Mouse (Mus musculus): ENCODE measurements around the gene Atf6. TPM values are rescaled to one million over a fixed set of nuclear protein-coding genes. Genes with fewer than 3 reads are reported as not detected.

Gene Atf6
- polyA plus RNA-seq, 1 experiment from 2014 or later, result 7.5 TPM

GRCm38 (mm10) chr1:170839685-170840084 is 27.9 kb downstream of the Atf6 start:
- ATAC-seq (no peak), DNase-seq (ENCODE audit: low spot score) (peak; percentile 84)
- H3K4me1 ChIP-seq (ENCODE audit: control insufficient read depth, insufficient read depth, low read length), result no peaks in the 10 kb centered on the region
- no peak overlapping the region for H3K27ac ChIP-seq (ENCODE audit: low read depth, low read length)
- 0 out of 2 replicates have a peak, but pooled peaks cover 6% of the 10 kb centered on the region for H3K36me3 ChIP-seq (ENCODE audit: control insufficient read depth, insufficient read depth, low read length)
- no peak overlapping the region for H3K4me2 ChIP-seq (ENCODE audit: low read length)
- no peaks in the 10 kb centered on the region for H3K27me3 ChIP-seq (replicated peaks; ENCODE audit: control insufficient read depth, insufficient read depth, low read length)
- no peak overlapping the region for H3K9ac ChIP-seq (ENCODE audit: low read length)
- H3K9me3 ChIP-seq (replicated peaks; ENCODE audit: control insufficient read depth, low read length), result no peaks in the 10 kb centered on the region
- no peak overlapping the region for H3K4me3 ChIP-seq (ENCODE audit: low read depth, low read length)

- H3K4me3 ChIP-seq (ENCODE audit: low read depth, low read length), result no peak overlapping the region
- no peak overlapping the region for H3K27ac ChIP-seq (ENCODE audit: low read depth, low read length)
- H3K27me3 ChIP-seq (replicated peaks; ENCODE audit: control insufficient read depth, insufficient read depth, low read length), result no peaks in the 10 kb centered on the region
- DNase-seq (ENCODE audit: low spot score) (no peak), ATAC-seq (no peak)
- no peaks in the 10 kb centered on the region for H3K4me1 ChIP-seq (ENCODE audit: control insufficient read depth, insufficient read depth, low read length)
- 82% methylated on average over 9 of the region's 9 CpGs for WGBS
- H3K4me2 ChIP-seq (ENCODE audit: low read length), result no peak overlapping the region
- peaks cover 3% of the 10 kb centered on the region; the same call in 1 of the 2 replicates for H3K36me3 ChIP-seq (ENCODE audit: control insufficient read depth, insufficient read depth, low read length)
- H3K9me3 ChIP-seq (replicated peaks; ENCODE audit: control insufficient read depth, low read length), result no peaks in the 10 kb centered on the region
- H3K9ac ChIP-seq (ENCODE audit: low read length), result no peak overlapping the region
These were observed 32.8 kb downstream of the Atf6 start for GRCm38 (mm10) chr1:170834756-170835155.

GRCm38 (mm10) chr1:170829781-170830180 is 37.8 kb downstream of the Atf6 start:
- H3K4me3 ChIP-seq (ENCODE audit: low read depth, low read length), result no peak overlapping the region
- H3K27ac ChIP-seq (ENCODE audit: low read depth, low read length), result no peak overlapping the region
- no peak overlapping the region for H3K4me2 ChIP-seq (ENCODE audit: low read length)
- DNase-seq (ENCODE audit: low spot score), result no peak
- no peaks in the 10 kb centered on the region for H3K4me1 ChIP-seq (ENCODE audit: control insufficient read depth, insufficient read depth, low read length)
- ATAC-seq, result no peak
- 97% methylated on average over 1 of the region's 1 CpGs for WGBS
- no peaks in the 10 kb centered on the region for H3K9me3 ChIP-seq (replicated peaks; ENCODE audit: control insufficient read depth, low read length)
- H3K27me3 ChIP-seq (replicated peaks; ENCODE audit: control insufficient read depth, insufficient read depth, low read length), result no peaks in the 10 kb centered on the region
- no peak overlapping the region for H3K9ac ChIP-seq (ENCODE audit: low read length)
- H3K36me3 ChIP-seq (ENCODE audit: control insufficient read depth, insufficient read depth, low read length), result no peaks in the 10 kb centered on the region; the same call in 1 of the 2 replicates

DNA sequence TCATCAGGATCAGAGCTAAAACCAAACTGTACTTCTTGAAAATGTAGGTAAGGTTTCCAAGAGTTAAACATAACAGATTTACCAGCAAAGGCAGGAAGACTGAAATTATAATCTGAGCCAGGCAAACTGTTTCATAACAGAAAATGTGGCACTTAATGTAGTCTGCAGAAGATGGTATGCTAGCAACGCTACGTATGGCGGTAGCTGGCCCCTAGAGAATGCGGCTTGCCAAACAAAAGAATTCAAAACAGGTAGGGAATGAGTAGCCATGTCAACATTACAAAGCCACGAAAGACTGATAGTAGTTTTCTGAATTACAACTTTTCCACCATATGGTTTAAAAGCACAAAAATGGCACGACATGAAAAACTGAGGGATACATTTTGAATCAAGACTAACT is 38.2 kb downstream of the Atf6 start:
- Histone ChIP-seq H3K36me3 (ENCODE audit: control insufficient read depth, insufficient read depth, low read length) (no peaks in the 10 kb centered on the region; the same call in 1 of the 2 replicates), H3K27me3 (replicated peaks; ENCODE audit: control insufficient read depth, insufficient read depth, low read length) (no peaks in the 10 kb centered on the region), H3K4me3 (ENCODE audit: low read depth, low read length) (no peak overlapping the region), H3K9ac (ENCODE audit: low read length) (no peak overlapping the region), H3K4me1 (ENCODE audit: control insufficient read depth, insufficient read depth, low read length) (no peaks in the 10 kb centered on the region), H3K4me2 (ENCODE audit: low read length) (no peak overlapping the region), H3K27ac (ENCODE audit: low read depth, low read length) (no peak overlapping the region), H3K9me3 (replicated peaks; ENCODE audit: control insufficient read depth, low read length) (no peaks in the 10 kb centered on the region)
- DNase-seq (ENCODE audit: low spot score), result no peak
- no peak for ATAC-seq
- WGBS, result 95% methylated on average over 6 of the region's 6 CpGs

- Histone ChIP-seq H3K4me2 (ENCODE audit: low read length) (no peak overlapping the region), H3K9me3 (replicated peaks; ENCODE audit: control insufficient read depth, low read length) (no peaks in the 10 kb centered on the region), H3K4me3 (ENCODE audit: low read depth, low read length) (no peak overlapping the region), H3K4me1 (ENCODE audit: control insufficient read depth, insufficient read depth, low read length) (no peaks in the 10 kb centered on the region), H3K27me3 (replicated peaks; ENCODE audit: control insufficient read depth, insufficient read depth, low read length) (no peaks in the 10 kb centered on the region), H3K36me3 (ENCODE audit: control insufficient read depth, insufficient read depth, low read length) (no peaks in the 10 kb centered on the region), H3K9ac (ENCODE audit: low read length) (no peak overlapping the region), H3K27ac (ENCODE audit: low read depth, low read length) (no peak overlapping the region)
- WGBS, result 90% methylated on average over 14 of the region's 14 CpGs
- DNase-seq (ENCODE audit: low spot score) (no peak), ATAC-seq (no peak)
These were observed 47.3 kb downstream of the Atf6 start for GRCm38 (mm10) chr1:170820103-170820814.

DNA sequence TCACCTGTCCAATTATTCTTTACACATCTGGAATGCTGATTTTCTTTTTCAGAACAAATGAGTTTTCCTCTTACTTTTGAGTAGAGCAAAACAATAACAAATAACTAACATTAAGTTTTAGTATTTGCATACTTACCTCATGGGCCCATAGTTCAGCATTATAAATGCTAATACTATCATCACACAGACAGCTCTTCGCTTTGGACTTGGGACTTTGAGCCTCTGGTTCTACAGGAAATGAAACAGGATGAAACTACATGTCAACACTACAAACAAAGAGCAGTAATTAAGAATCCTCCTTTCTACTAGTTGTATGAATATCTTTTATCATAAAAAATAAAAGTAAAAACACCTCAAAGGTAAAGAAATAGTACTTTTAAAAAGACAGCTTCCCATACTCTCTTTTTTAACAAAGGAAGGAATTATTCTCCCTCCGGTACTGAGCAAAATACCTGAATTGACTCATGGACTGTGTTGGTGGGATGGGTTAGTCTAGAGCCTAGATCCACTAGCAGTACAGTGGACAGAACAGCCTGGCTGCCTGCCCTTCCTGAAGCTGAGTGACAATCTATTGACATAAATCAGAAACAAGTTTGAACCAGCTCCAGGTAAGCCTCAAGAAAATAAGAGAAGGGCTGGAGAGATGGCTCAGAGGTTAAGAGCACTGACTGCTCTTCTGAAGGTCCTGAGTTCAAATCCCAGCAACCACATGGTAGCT is 52.1 kb downstream of the Atf6 start:
- no peaks in the 10 kb centered on the region for H3K4me1 ChIP-seq (ENCODE audit: control insufficient read depth, insufficient read depth, low read length)
- DNase-seq (ENCODE audit: low spot score) (no peak), ATAC-seq (no peak)
- 97% methylated on average over 2 of the region's 2 CpGs for WGBS
- H3K36me3 ChIP-seq (ENCODE audit: control insufficient read depth, insufficient read depth, low read length), result no peaks in the 10 kb centered on the region
- H3K4me3 ChIP-seq (ENCODE audit: low read depth, low read length), result no peak overlapping the region
- no peaks in the 10 kb centered on the region for H3K27me3 ChIP-seq (replicated peaks; ENCODE audit: control insufficient read depth, insufficient read depth, low read length)
- H3K27ac ChIP-seq (ENCODE audit: low read depth, low read length), result no peak overlapping the region
- H3K9ac ChIP-seq (ENCODE audit: low read length), result no peak overlapping the region
- no peak overlapping the region for H3K4me2 ChIP-seq (ENCODE audit: low read length)
- H3K9me3 ChIP-seq (replicated peaks; ENCODE audit: control insufficient read depth, low read length), result no peaks in the 10 kb centered on the region

GRCm38 (mm10) chr1:170812822-170813221 is 54.7 kb downstream of the Atf6 start:
- ATAC-seq, result no peak

GRCm38 (mm10) chr1:170807600-170808270 is 59.8 kb downstream of the Atf6 start:
- no peak overlapping the region for H3K4me3 ChIP-seq (ENCODE audit: low read depth, low read length)
- H3K9me3 ChIP-seq (replicated peaks; ENCODE audit: control insufficient read depth, low read length), result no peaks in the 10 kb centered on the region
- H3K4me1 ChIP-seq (ENCODE audit: control insufficient read depth, insufficient read depth, low read length), result no peaks in the 10 kb centered on the region
- DNase-seq (ENCODE audit: low spot score) (no peak), ATAC-seq (no peak)
- H3K36me3 ChIP-seq (ENCODE audit: control insufficient read depth, insufficient read depth, low read length), result no peaks in the 10 kb centered on the region
- no peaks in the 10 kb centered on the region for H3K27me3 ChIP-seq (replicated peaks; ENCODE audit: control insufficient read depth, insufficient read depth, low read length)
- no peak overlapping the region for H3K27ac ChIP-seq (ENCODE audit: low read depth, low read length)
- no peak overlapping the region for H3K9ac ChIP-seq (ENCODE audit: low read length)
- H3K4me2 ChIP-seq (ENCODE audit: low read length), result no peak overlapping the region
- 92% methylated on average over 2 of the region's 2 CpGs for WGBS

More at GRCm38 (mm10) chr1:170812822-170813221, 54.7 kb downstream of the Atf6 start:
- no peak overlapping the region for H3K27ac ChIP-seq (ENCODE audit: low read depth, low read length)
- H3K4me1 ChIP-seq (ENCODE audit: control insufficient read depth, insufficient read depth, low read length), result no peaks in the 10 kb centered on the region
- H3K4me3 ChIP-seq (ENCODE audit: low read depth, low read length), result no peak overlapping the region
- no peaks in the 10 kb centered on the region for H3K9me3 ChIP-seq (replicated peaks; ENCODE audit: control insufficient read depth, low read length)
- no peak overlapping the region for H3K4me2 ChIP-seq (ENCODE audit: low read length)
- WGBS, result 62% methylated on average over 5 of the region's 5 CpGs
- H3K9ac ChIP-seq (ENCODE audit: low read length), result no peak overlapping the region
- DNase-seq (ENCODE audit: low spot score), result no peak
- H3K27me3 ChIP-seq (replicated peaks; ENCODE audit: control insufficient read depth, insufficient read depth, low read length), result no peaks in the 10 kb centered on the region
- H3K36me3 ChIP-seq (ENCODE audit: control insufficient read depth, insufficient read depth, low read length), result no peaks in the 10 kb centered on the region

GRCm38 (mm10) chr1:170804721-170805120 is 62.9 kb downstream of the Atf6 start:
- WGBS, result 40% methylated on average over 11 of the region's 11 CpGs
- no peak for DNase-seq (ENCODE audit: low spot score)

More at GRCm38 (mm10) chr1:170804721-170805120, 62.9 kb downstream of the Atf6 start:
- ATAC-seq, result no peak
- no peaks in the 10 kb centered on the region for H3K27me3 ChIP-seq (replicated peaks; ENCODE audit: control insufficient read depth, insufficient read depth, low read length)
- no peaks in the 10 kb centered on the region for H3K4me1 ChIP-seq (ENCODE audit: control insufficient read depth, insufficient read depth, low read length)
- no peak overlapping the region for H3K9ac ChIP-seq (ENCODE audit: low read length)
- H3K9me3 ChIP-seq (replicated peaks; ENCODE audit: control insufficient read depth, low read length), result no peaks in the 10 kb centered on the region
- H3K4me2 ChIP-seq (ENCODE audit: low read length), result no peak overlapping the region
- H3K27ac ChIP-seq (ENCODE audit: low read depth, low read length), result no peak overlapping the region
- H3K4me3 ChIP-seq (ENCODE audit: low read depth, low read length), result no peak overlapping the region
- H3K36me3 ChIP-seq (ENCODE audit: control insufficient read depth, insufficient read depth, low read length), result no peaks in the 10 kb centered on the region
